Mouse (Mus musculus) E14TG2a.4 (cell line): ENCODE measurements around the gene Ipmk.

ENCODE experiments used
- H3K27me3 ChIP-seq: 2 replicates; pipeline ENCODE4 v1.6.1; 2014; ENCODE audit warnings: low read length, control low read depth; ENCODE audit not compliant: insufficient read depth
- H3K36me3 ChIP-seq: 2 replicates; pipeline ENCODE4 v1.6.1; 2014; ENCODE audit warnings: low read length, control low read depth; ENCODE audit not compliant: insufficient read depth
- H3K4me1 ChIP-seq: replicated peaks from 2 replicates; pipeline ENCODE4 v1.6.1; 2014; ENCODE audit warnings: low read depth, low read length, control low read depth
- H3K4me3 ChIP-seq: replicated peaks from 2 replicates; pipeline ENCODE4 v1.5.1; 2014; ENCODE audit warnings: mild to moderate bottlenecking, low read length
- H3K9me3 ChIP-seq: 2 replicates; pipeline ENCODE4 v1.6.1; 2014; ENCODE audit warnings: low read length, control low read depth
- CTCF ChIP-seq: conservative IDR thresholded peaks from 2 replicates; pipeline ENCODE4 v1.5.1; 2014; ENCODE audit warnings: low read length
- NANOG ChIP-seq: IDR thresholded peaks from 2 replicates; pipeline ENCODE4 v1.6.1; 2014; ENCODE audit warnings: borderline replicate concordance, low read length, mixed read lengths
- POU5F1 ChIP-seq: IDR thresholded peaks from 2 replicates; pipeline ENCODE4 v1.6.1; 2014; ENCODE audit warnings: low read length, borderline replicate concordance

The Ipmk gene

DNA sequence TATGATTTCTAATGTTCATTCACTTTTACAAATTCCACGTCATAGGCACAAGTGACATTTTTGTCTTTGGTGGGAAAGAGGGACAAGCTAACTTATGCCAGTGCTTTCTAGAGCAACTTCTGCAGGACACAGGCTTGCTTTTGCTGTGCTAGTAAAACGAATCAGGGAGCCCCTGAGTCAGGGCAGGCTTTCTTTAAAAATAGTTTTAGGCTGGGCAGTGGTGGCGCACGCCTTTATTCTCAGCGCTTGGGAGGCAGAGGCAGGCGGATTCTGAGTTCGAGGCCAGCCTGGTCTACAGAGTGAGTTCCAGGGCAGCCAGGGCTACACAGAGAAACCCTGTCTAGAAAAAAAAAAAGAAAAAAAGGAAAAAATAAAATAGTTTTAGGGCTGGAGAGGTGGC, 15.7 kb upstream of the Ipmk start:
- Histone ChIP-seq H3K36me3 (peaks cover 91% of the 10 kb centered on the region), H3K27me3 (no peaks in the 10 kb centered on the region), H3K4me3 (no peak overlapping the region), H3K9me3 (no peaks in the 10 kb centered on the region), H3K4me1 (peaks cover 52% of the 10 kb centered on the region)
- no peak for TF ChIP-seq NANOG
- TF ChIP-seq POU5F1, result no peak
- TF ChIP-seq CTCF, result no peak

DNA sequence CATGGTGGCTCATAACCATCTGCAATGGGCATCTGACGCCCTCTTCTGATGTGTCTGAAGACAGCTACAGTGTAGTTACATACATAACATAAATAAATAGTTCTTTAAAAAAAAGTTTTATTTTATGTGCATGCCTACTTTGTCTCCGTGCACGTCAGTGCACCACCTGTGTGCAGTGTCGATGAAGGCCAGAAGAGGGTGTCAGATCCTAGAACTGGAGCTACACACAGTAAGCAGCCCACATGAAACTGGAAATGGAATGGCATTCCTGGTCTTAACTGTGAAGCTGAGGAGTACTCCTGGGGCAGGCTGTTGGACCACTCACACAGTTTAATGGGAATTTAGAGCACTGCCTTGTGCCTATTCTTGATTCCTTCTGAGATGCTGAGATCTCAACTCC, 15.2 kb upstream of the Ipmk start:
- peaks cover 51% of the 10 kb centered on the region for H3K4me1 ChIP-seq
- H3K9me3 ChIP-seq, result no peaks in the 10 kb centered on the region
- no peak overlapping the region for H3K4me3 ChIP-seq
- peaks cover 92% of the 10 kb centered on the region for H3K36me3 ChIP-seq
- H3K27me3 ChIP-seq, result no peaks in the 10 kb centered on the region
- TF ChIP-seq NANOG, result no peak
- TF ChIP-seq POU5F1, result no peak
- TF ChIP-seq CTCF, result peak; percentile 26; the same call in 1 of the 2 replicates

- H3K4me1 ChIP-seq, result peaks cover 51% of the 10 kb centered on the region
- no peaks in the 10 kb centered on the region for H3K27me3 ChIP-seq
- no peaks in the 10 kb centered on the region for H3K9me3 ChIP-seq
- TF ChIP-seq NANOG, result no peak
- TF ChIP-seq CTCF, result no peak
- TF ChIP-seq POU5F1, result no peak
- H3K4me3 ChIP-seq, result no peak overlapping the region
- H3K36me3 ChIP-seq, result peaks cover 88% of the 10 kb centered on the region
Measured at GRCm38 (mm10) chr10:71332859-71333258, 14.7 kb upstream of the Ipmk start.

DNA sequence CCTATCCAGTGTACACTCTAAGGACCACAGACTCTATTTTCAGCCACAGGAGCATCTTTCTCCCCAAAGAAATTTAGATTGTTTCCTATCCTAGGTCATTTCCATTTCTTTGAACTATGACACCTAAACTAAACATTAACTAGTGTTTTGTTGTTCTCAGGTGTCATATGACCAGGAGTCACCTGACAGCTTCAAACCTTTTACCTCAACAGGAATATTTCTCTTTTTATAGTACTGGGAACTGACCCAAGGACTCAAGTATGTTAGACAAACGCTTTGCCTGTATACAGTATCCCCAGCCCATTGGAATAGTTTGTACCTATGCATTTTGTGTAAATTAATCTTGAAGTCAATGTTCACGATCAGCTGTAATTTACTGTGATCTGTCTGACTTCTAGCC, 9.8 kb upstream of the Ipmk start:
- Histone ChIP-seq H3K9me3 (no peaks in the 10 kb centered on the region), H3K4me3 (no peak overlapping the region), H3K4me1 (peaks cover 84% of the 10 kb centered on the region), H3K27me3 (no peaks in the 10 kb centered on the region), H3K36me3 (peaks cover 48% of the 10 kb centered on the region)
- TF ChIP-seq POU5F1 (no peak), NANOG (no peak), CTCF (no peak)

DNA sequence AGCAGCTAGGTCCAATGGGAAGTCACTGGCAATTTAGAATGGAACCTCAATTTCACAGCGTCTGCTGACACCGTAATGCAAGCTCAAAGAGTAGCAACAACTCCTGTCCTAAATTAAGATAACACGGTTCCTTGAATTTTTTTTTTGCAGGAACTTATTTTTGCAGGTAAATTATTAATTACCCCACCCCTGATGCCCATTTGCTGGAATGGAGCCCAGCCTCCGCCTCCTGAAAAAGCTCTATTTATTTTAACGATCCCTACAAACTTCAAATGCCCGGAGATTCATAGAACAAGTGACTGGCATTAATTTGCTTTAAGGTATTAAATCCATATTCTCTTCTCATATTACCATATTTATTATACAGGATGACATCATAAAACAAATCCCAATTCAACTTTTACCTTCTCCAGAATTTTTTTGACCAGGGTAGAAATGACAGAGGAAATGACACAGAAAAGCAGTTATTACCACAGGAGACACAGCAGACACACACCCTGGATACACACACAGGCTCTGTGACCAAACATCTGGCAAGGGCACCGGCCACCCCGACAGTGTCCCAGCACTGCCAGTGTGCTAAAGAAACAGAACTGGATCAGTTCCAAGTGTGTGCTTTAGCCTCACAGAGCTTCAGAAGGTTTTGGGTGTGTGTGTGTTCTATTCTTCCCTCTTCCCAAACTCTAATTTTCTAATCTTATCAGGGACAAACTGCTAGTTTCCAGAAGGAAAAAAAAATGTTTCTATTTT, 9.2 kb upstream of the Ipmk start:
- H3K36me3 ChIP-seq, result peaks cover 47% of the 10 kb centered on the region

GRCm38 (mm10) chr10:71339463-71339862, 8.1 kb upstream of the Ipmk start:
- H3K9me3 ChIP-seq, result no peaks in the 10 kb centered on the region
- H3K4me1 ChIP-seq, result peaks cover 80% of the 10 kb centered on the region
- no peak for TF ChIP-seq NANOG
- TF ChIP-seq CTCF, result no peak
- no peak for TF ChIP-seq POU5F1

More for the DNA sequence above, 9.2 kb upstream of the Ipmk start:
- H3K4me1 ChIP-seq, result peaks cover 85% of the 10 kb centered on the region
- TF ChIP-seq POU5F1 (no peak), NANOG (no peak), CTCF (no peak)
- no peaks in the 10 kb centered on the region for H3K27me3 ChIP-seq
- no peak overlapping the region for H3K4me3 ChIP-seq
- H3K9me3 ChIP-seq, result no peaks in the 10 kb centered on the region

GRCm38 (mm10) chr10:71340195-71340594, 7.4 kb upstream of the Ipmk start:
- Histone ChIP-seq H3K4me1 (peaks cover 84% of the 10 kb centered on the region), H3K4me3 (peak overlapping the region; percentile 39), H3K36me3 (peaks cover 31% of the 10 kb centered on the region), H3K9me3 (no peaks in the 10 kb centered on the region), H3K27me3 (no peaks in the 10 kb centered on the region)
- TF ChIP-seq NANOG (no peak), POU5F1 (no peak), CTCF (no peak)

More at GRCm38 (mm10) chr10:71339463-71339862, 8.1 kb upstream of the Ipmk start:
- Histone ChIP-seq H3K27me3 (no peaks in the 10 kb centered on the region), H3K36me3 (peaks cover 39% of the 10 kb centered on the region), H3K4me3 (peak overlapping the region; percentile 39)

DNA sequence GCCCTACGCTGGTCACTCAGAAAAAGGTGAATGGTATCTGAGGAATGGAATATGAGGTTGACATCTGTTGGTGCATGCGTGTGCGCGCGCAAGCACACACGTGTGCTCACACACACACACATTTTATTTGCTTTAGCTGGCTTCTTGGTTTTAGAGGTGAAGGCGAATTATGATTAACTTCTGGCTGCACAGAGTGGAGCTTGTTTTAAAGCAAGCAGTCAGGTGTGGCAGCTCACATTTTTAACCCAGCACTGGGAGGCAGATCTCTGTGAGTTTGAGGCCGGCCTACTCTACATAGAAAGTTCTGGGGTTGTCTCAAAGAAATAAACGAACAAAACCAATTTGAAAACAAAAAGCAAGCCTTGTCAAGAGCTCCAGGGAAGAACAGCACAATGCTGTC, 6.3 kb upstream of the Ipmk start:
- Histone ChIP-seq H3K9me3 (no peaks in the 10 kb centered on the region), H3K4me3 (no peak overlapping the region), H3K27me3 (no peaks in the 10 kb centered on the region), H3K36me3 (peaks cover 20% of the 10 kb centered on the region), H3K4me1 (peaks cover 87% of the 10 kb centered on the region)
- TF ChIP-seq CTCF, result no peak
- TF ChIP-seq NANOG, result no peak
- no peak for TF ChIP-seq POU5F1
